Mouse (Mus musculus) G1E (cell line): ENCODE results near the gene Ncf1.

Source experiments
- CTCF ChIP-seq: IDR thresholded peaks from 2 replicates; pipeline ENCODE4 v1.5.1; 2012; ENCODE audit warnings: low read depth, low read length, inconsistent platforms, mixed read lengths
- POLR2AphosphoS5 ChIP-seq: IDR thresholded peaks from 2 replicates; pipeline ENCODE4 v1.6.1; 2012; ENCODE audit warnings: low read depth, low read length, inconsistent platforms; ENCODE audit not compliant: insufficient replicate concordance

DNA sequence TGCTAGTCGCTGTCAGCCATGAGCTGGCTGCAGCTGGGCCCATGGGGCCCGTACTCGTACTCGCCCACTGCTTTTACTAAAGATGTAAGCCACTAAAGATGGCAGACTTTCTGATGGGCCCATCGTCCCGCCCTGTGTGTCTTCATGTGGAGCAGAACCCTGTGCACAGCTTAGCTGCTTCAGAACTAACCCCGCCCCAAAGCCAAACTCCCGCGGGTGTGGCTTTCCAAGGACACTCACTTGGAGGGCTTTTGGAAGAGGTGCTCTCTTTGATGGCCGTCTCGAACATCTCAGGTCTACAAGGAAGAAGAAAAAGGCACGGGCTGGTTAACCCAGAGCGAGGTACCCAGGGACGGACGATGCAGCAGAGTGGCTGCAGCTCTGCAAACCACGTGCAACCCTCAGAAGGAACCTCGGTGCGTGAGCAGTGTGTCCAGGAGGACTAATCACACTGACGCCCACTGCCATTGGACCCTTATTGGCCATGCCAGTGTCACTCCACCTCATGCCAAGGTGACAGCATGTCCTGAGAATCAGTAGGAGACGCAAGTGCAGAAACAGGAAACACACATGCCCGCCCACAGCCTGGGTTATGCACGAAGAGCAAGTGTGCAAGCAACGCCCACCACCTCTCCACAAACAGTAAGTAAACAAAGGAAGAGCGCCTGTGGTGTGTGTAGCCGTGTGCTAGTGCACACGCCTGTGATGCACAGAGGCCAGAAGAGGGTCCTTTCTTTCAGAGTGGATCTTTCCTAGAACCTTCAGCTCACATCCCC lies 14.4 kb upstream of the Ncf1 start:
- no peak for TF ChIP-seq CTCF
- TF ChIP-seq POLR2AphosphoS5 = no peak
